Mouse (Mus musculus) R1 (cell line): ENCODE data around the gene Zfp276.
"Not testable (repeated sequence)": the region's sequence is repeated elsewhere in the genome, so short reads cannot be mapped to it uniquely, and the experiment has no call there.

Source experiments
- DNase-seq: peaks from one replicate; pipeline ENCODE4 v3.0.0-alpha.2; 2018; ENCODE audit warnings: low read depth, low spot score

Gene Zfp276

GRCm38 (mm10) chr8:123254099-123254885 lies at the start of gene Zfp276, which contains the start of gene Vps9d1:
Gene Zfp276 (plus strand): TSS chr8:123254195.
Gene Vps9d1 (minus strand): TSS chr8:123254348.
- DNase-seq: peak; percentile 81

- no peak for DNase-seq
Measured at GRCm38 (mm10) chr8:123211876-123212275, 42.1 kb upstream of the Zfp276 start.

- DNase-seq: peak; percentile 95
Measured at GRCm38 (mm10) chr8:123212321-123213117, 41.5 kb upstream of the Zfp276 start, which contains the start of the genes Chmp1a and Spata33. Gene Chmp1a (minus strand): TSS chr8:123212763. Gene Spata33 (plus strand): TSS chr8:123212832.

- no peak for DNase-seq
Measured at GRCm38 (mm10) chr8:123213118-123213772, 40.8 kb upstream of the Zfp276 start.

- DNase-seq: no peak
Measured at GRCm38 (mm10) chr8:123215430-123215829, 38.6 kb upstream of the Zfp276 start.

GRCm38 (mm10) chr8:123220917-123221316 lies 33.1 kb upstream of the Zfp276 start:
- no peak for DNase-seq

- peak; percentile 94 for DNase-seq
Measured at GRCm38 (mm10) chr8:123224278-123225266, 29.4 kb upstream of the Zfp276 start, which contains the start of gene Cdk10. Gene Cdk10 (plus strand): TSS chr8:123224842.

- no peak for DNase-seq
Measured at GRCm38 (mm10) chr8:123228416-123228815, 25.6 kb upstream of the Zfp276 start.

GRCm38 (mm10) chr8:123230326-123230725 lies 23.7 kb upstream of the Zfp276 start:
- not testable (repeated sequence) for DNase-seq

- no peak for DNase-seq
Measured at GRCm38 (mm10) chr8:123231742-123232141, 22.3 kb upstream of the Zfp276 start.

- DNase-seq: no peak
Measured at GRCm38 (mm10) chr8:123232553-123232952, 21.4 kb upstream of the Zfp276 start.

- no peak for DNase-seq
Measured at GRCm38 (mm10) chr8:123233300-123233699, 20.7 kb upstream of the Zfp276 start.

- DNase-seq: no peak
Measured at GRCm38 (mm10) chr8:123233760-123234159, 20.2 kb upstream of the Zfp276 start.

GRCm38 (mm10) chr8:123234918-123235519 lies 19.0 kb upstream of the Zfp276 start:
- DNase-seq: peak; percentile 56

GRCm38 (mm10) chr8:123235520-123236497 lies 18.2 kb upstream of the Zfp276 start, which contains the start of gene Spata2l:
Gene Spata2l (minus strand): TSS chr8:123236233.
- DNase-seq: peak; percentile 94

GRCm38 (mm10) chr8:123239398-123239797 lies 14.6 kb upstream of the Zfp276 start:
- DNase-seq: no peak

- DNase-seq: no peak
Measured at GRCm38 (mm10) chr8:123242107-123242923, 11.7 kb upstream of the Zfp276 start.

- no peak for DNase-seq
Measured at GRCm38 (mm10) chr8:123243053-123243452, 10.9 kb upstream of the Zfp276 start.
